Mouse (Mus musculus) layer of hippocampus, adult 2 months (tissue): Measurements from ENCODE around the gene Vipr2. TPM values are rescaled to one million over a fixed set of nuclear protein-coding genes. Genes with fewer than 3 reads are reported as not detected.

Source experiments
- DNase-seq, 2 experiments: peaks; one replicate each; pipeline ENCODE4 v3.0.0; 2022; ENCODE audit warnings: low spot score in 2 of 2
- H3K27ac ChIP-seq: fragments of 200-600 bp; 2 replicates; pipeline ENCODE4 v1.8.1; 2022
- H3K4me3 ChIP-seq: fragments of 200-600 bp; 2 replicates; pipeline ENCODE4 v1.8.1; 2022; ENCODE audit warnings: mild to moderate bottlenecking
- CTCF ChIP-seq: fragments of 200-600 bp; conservative IDR thresholded peaks from 2 replicates; pipeline ENCODE4 v1.8.1; 2022; ENCODE audit warnings: antibody characterized with exemption, mild to moderate bottlenecking, moderate library complexity
- total RNA-seq, 2 experiments: library from RNA; stranded (reverse); gene quantifications; 2 replicates each; pipeline ENCODE4 v1.2.3; 2021

Vipr2 gene
- total RNA-seq, 2 experiments from 2014 or later, result 0.76 to 1.3 TPM

GRCm38 (mm10) chr12:116145246-116145645 lies 67.7 kb downstream of the Vipr2 start:
- no peak for TF ChIP-seq CTCF
- DNase-seq, result no peak
- no peak overlapping the region for H3K4me3 ChIP-seq
- H3K27ac ChIP-seq, result no peak overlapping the region

DNA sequence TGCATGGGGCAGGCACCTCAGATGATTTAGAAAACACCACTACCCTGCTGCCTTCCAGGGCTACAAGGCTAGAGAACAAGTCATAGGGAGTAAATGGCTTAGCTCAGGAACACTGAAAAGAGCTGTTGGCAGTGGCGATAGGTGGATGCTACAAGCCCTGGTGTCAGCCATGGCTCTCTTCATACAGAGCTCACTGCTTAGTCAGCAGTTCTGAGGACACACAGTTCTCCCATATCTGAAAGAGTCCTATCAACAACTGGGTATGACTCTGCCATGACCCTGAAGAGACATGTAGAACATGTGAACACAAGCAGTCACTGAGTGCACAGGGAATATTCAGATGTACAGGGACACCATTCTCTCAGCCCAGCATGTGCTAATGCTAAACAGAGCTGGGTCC lies 68.2 kb downstream of the Vipr2 start:
- no peak for TF ChIP-seq CTCF
- no peak for DNase-seq
- no peak overlapping the region for H3K4me3 ChIP-seq
- H3K27ac ChIP-seq, result no peak overlapping the region

DNA sequence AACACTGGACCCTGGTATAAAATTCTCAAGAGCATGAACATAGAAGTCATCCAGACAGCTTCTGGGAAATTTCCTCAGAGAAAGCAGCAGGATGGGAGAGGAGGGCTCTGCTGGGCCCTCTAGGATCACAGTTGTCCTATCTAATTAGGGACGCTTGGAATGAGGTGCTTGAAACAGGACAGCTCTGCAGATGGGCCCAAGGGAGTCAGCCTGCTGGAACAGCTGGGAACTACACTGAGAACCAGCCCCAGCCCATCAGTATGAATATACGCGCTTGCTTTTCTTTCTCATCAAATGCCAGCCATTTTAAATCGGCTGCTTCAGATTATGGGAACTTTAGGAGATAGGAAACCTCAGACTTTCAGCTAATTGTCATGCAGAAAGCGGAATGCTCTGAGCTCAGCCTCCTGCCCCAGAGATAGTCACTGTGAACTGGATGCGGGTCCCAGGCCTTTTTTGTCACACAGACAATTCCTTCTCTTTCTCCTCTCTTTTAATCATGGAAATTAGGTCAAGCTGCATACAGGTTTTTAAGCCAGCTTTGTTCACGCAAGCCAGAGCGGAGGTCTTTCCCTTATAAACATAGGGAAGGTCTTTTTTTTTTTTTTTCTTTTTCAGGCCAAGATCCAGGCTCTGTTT lies 69.6 kb downstream of the Vipr2 start:
- H3K27ac ChIP-seq, result no peak overlapping the region
- DNase-seq, result no peak
- peak; percentile 59 for TF ChIP-seq CTCF
- H3K4me3 ChIP-seq, result no peak overlapping the region

DNA sequence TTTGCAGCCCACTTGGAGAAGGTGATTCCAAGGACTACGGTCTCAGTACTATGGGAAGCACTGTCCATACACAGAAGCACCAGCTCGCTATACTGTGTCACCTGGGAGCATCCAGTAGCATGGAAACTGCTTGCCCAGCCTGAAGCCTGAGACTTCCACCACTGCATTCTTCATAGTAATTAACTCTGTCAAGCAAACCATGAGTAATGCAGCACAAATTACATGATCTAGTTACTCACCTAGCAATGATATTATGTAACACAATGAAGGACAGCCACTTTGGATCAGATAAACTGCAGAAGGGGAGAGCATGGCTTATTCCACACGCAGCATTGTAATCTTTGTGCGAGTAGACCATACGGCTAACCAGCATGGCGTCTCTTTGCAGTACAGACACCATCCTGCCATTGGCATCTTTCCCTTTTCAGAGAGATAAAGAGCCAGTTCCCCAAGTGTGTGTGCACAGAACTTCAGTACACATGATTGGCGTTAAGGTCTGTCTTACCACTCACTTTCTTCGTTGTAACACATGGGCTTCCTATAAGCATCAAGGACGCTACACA lies 75.4 kb downstream of the Vipr2 start:
- DNase-seq, result no peak
- no peak overlapping the region for H3K4me3 ChIP-seq
- no peak overlapping the region for H3K27ac ChIP-seq
- TF ChIP-seq CTCF, result no peak

DNA sequence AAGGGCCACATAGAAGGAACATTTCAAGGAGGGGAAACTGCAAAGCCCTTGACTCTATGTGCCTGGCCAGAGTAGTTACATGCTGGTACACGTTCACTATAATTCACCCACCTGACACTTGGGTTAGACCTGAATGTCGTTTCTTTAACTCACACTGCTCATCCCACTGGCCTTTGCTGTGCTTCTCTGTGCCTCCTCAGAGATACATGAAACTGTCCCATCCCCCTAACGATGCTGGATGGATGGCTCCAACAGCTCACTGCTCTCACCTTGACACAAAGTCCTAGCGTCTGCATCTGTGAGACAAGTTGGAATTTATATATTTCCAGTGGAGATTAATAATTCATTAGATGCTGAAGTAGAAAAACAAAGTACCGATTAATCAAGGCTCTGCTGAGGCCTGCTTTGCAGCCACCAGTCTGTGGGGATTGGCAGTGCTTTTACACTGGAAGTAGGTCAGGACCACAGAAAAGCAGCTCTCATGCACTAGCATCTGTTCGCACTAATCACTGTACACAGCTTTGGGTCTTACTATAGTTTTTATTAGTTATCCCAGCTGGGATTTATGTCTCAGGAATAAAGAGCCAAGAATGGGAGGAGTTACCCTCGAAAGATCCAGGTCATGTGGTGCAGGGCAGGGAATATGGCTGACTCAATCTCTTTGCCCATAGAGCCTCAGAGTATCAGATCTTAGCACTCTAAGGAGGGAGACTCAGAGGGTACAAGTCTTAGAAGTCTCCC lies 79.4 kb downstream of the Vipr2 start:
- no peak for DNase-seq
- no peak overlapping the region for H3K4me3 ChIP-seq
- no peak overlapping the region for H3K27ac ChIP-seq
- TF ChIP-seq CTCF, result no peak

GRCm38 (mm10) chr12:116159223-116159622 lies 81.7 kb downstream of the Vipr2 start:
- no peak for DNase-seq
- no peak for TF ChIP-seq CTCF

GRCm38 (mm10) chr12:116159695-116160094 lies 82.2 kb downstream of the Vipr2 start:
- TF ChIP-seq CTCF, result no peak; the same call in 1 of the 2 replicates
- Histone ChIP-seq H3K27ac (no peak overlapping the region), H3K4me3 (no peak overlapping the region)
- DNase-seq, result no peak

More at GRCm38 (mm10) chr12:116159223-116159622, 81.7 kb downstream of the Vipr2 start:
- H3K27ac ChIP-seq, result no peak overlapping the region
- H3K4me3 ChIP-seq, result no peak overlapping the region

DNA sequence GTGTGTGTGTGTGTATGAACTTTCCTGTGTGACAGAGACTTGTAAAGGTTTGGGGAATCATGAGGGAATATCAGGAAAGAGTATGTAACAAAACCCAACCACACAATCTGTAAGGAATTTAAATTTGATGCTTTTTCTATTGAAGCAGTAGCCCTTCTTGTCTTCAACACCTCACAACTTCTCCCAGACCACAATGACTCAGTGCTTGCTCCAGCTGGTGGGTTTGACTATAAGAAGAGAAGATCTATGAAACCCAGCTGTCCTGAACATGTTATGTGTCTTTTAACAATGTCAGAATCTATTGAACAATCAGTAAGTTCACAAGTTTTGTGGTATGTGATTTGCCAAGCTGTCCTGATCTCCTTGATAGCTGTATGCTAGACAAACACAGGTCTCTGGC lies 87.8 kb downstream of the Vipr2 start:
- DNase-seq, result no peak
- H3K4me3 ChIP-seq, result no peak overlapping the region
- H3K27ac ChIP-seq, result no peak overlapping the region
- TF ChIP-seq CTCF, result no peak

DNA sequence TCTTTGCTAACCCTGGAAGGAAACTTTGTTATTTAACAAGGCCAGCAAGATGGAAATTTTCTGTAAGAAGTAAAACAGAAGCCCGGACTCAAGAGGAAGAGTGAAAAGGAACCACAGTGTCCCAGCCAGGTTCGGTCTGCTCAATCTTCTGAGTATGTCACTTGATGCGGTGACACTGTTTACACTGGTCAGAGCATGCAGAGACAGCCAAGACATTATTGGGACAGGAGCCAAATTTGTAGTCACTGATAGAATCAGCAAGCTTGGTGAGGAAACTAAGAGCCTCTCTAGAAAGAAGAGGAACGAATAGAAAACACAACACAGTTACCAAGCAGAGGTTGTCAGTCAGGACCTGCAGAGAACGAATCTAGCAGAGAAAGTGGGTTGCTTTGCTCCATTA lies 92.1 kb downstream of the Vipr2 start:
- no peak for DNase-seq
- H3K27ac ChIP-seq, result no peak overlapping the region
- no peak for TF ChIP-seq CTCF
- no peak overlapping the region for H3K4me3 ChIP-seq

- TF ChIP-seq CTCF, result peak; percentile 57
- DNase-seq, result no peak
- no peak overlapping the region for H3K27ac ChIP-seq
- no peak overlapping the region for H3K4me3 ChIP-seq
Observed at GRCm38 (mm10) chr12:116176930-116177329, 99.4 kb downstream of the Vipr2 start.

DNA sequence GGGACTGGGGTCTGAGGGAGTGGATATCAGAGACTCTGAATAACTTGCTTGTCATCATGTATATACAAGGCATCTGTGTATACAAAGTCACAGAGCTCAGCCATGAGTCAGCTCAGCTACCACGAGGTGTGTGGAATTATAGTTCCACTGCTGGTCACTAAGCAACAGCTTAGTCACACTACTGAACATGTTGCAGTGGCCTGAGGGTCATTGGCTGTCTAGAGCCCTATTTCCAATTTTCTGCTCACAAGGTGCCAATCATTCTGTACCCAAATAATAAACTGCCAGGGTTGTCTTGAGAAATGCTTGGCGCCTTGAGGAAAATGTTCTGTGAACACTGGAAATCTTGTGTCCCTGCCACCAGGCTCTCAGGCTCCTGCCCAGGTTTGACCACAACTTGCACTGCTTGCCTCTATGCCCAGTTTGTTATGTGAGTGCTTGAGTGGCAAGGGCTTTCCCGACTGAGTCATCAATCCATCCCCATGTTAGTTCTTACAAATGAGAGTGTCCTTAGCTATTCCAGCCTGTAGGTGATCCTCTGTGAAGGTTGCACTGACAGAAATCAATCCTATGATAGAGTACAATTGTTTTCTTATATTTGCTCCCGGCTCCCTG lies 104.0 kb downstream of the Vipr2 start:
- TF ChIP-seq CTCF, result no peak
- no peak overlapping the region for H3K4me3 ChIP-seq
- no peak for DNase-seq
- no peak overlapping the region for H3K27ac ChIP-seq

DNA sequence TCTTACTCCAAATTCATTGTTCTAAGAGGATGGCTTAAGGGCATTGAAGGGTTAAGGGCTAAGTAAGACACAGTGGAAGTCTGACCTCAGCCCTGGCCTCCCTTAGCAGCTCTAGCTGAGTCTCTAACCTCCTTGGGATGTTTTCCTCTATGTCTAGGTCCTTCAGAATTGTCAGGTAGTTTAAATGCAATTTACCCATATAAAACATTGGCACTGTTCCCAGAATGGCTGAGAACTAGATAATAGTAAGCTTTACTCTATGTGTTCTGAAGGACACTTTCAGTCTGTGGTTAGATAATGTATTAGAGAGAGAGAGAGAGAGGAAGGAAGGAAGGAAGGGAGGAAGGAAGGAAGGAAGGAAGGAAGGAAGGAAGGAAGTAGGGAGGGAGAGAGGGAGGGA lies 104.8 kb downstream of the Vipr2 start:
- no peak overlapping the region for H3K4me3 ChIP-seq
- H3K27ac ChIP-seq, result no peak overlapping the region
- DNase-seq, result no peak
- TF ChIP-seq CTCF, result no peak

DNA sequence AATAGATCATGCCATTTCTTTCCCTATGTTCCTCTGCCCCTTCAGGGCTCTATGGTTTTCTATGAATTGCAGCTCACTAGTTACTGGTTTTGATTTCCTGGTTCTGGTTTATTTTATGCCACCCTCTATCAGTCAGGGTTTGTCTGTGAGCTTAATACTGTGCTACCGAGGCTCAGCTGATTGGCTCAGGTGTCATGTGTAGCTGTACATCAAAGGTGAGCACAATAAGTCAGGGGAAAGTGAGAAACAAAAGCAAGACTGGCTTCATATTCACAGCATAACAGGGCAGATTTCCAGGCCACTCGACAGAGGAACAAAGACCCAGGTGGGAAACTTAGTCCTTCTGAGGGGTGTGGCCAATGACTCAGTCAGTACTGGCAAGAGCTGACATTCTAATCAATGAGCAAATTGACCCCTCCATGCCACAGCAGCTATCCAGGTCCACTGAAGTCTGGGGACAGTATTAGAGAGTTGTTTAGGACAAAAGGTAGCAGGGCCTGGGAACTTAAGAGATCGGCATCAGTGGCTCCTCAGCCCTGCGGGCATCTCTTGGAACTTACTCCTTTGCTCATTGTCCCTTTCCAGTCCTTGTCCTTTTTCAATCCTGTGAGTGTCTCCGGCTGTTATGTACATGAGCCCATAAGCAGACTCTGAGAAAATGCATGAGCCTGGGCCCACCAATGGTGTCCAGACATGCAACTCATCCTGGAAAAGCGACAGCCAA lies 105.8 kb downstream of the Vipr2 start:
- TF ChIP-seq CTCF, result no peak
- Histone ChIP-seq H3K27ac (no peak overlapping the region), H3K4me3 (no peak overlapping the region)
- no peak for DNase-seq
